Mouse (Mus musculus) forebrain, embryonic 16.5 days (tissue): ENCODE results near the gene Timm23. TPM values are rescaled to one million over a fixed set of nuclear protein-coding genes. Genes with fewer than 3 reads are reported as not detected.
A peak's percentile ranks its signal among the peaks of the same experiment; 100 is the strongest.

Experiments
- ATAC-seq: fragments of 200-750 bp; cut with Nextera tagmentation; 2 replicates; pipeline ENCODE4 v1.8.0; 2017; ENCODE audit warnings: mild to moderate bottlenecking, moderate library complexity
- H3K27ac ChIP-seq: fragments of 300-500 bp; sonication (generic); 2 replicates; pipeline ENCODE4 v1.5.1; 2014; ENCODE audit warnings: low read length, control low read depth
- H3K27me3 ChIP-seq: fragments of 300-500 bp; sonication (generic); replicated peaks from 2 replicates; pipeline ENCODE4 v1.6.1; 2014; ENCODE audit warnings: low read length; ENCODE audit not compliant: control insufficient read depth, insufficient read depth
- H3K36me3 ChIP-seq: fragments of 300-500 bp; sonication (generic); 2 replicates; pipeline ENCODE4 v1.6.1; 2014; ENCODE audit not compliant: control insufficient read depth, insufficient read depth
- H3K4me1 ChIP-seq: fragments of 300-500 bp; sonication (generic); replicated peaks from 2 replicates; pipeline ENCODE4 v1.6.1; 2014; ENCODE audit warnings: low read length; ENCODE audit not compliant: control insufficient read depth, insufficient read depth
- H3K4me2 ChIP-seq: fragments of 300-500 bp; sonication (generic); 2 replicates; pipeline ENCODE4 v1.6.1; 2014; ENCODE audit warnings: mild to moderate bottlenecking, low read length, control low read depth
- H3K4me3 ChIP-seq: fragments of 300-500 bp; sonication (generic); replicated peaks from 2 replicates; pipeline ENCODE4 v1.5.1; 2014; ENCODE audit warnings: mild to moderate bottlenecking, low read length, control low read depth
- H3K9ac ChIP-seq: fragments of 300-500 bp; sonication (generic); replicated peaks from 2 replicates; pipeline ENCODE4 v1.6.1; 2014; ENCODE audit warnings: low read depth, low read length, control low read depth
- H3K9me3 ChIP-seq: fragments of 300-500 bp; sonication (generic); 2 replicates; pipeline ENCODE4 v1.6.1; 2016; ENCODE audit warnings: low read length; ENCODE audit not compliant: control insufficient read depth
- WGBS: fragments of 180-500 bp; shearing (Covaris S2); extraction: QIAGEN DNeasy Blood & Tissue Kit; methylation state at CpG from one replicate; pipeline ENCODE4 v1.1.7; 2014; 5-methylcytosine and 5-hydroxymethylcytosine counted together
- polyA plus RNA-seq: library from polyadenylated mRNA; unstranded; fragments of >200 nt; fragmentation: Nextera tagmentation; extraction: Ambion mirVana; gene quantifications from 2 replicates; pipeline ENCODE4 v1.2.1, GENCODE M21; 2015

Gene Timm23
- polyA plus RNA-seq, 1 experiment from 2014 or later: 221 TPM

GRCm38 (mm10) chr14:32167326-32167725 is 34.4 kb downstream of the Timm23 start:
- Histone ChIP-seq H3K9me3 (no peaks in the 10 kb centered on the region), H3K4me1 (peaks cover 8% of the 10 kb centered on the region), H3K27me3 (no peaks in the 10 kb centered on the region), H3K27ac (no peak overlapping the region), H3K4me2 (no peak overlapping the region), H3K36me3 (no peaks in the 10 kb centered on the region), H3K4me3 (no peak overlapping the region), H3K9ac (no peak overlapping the region)
- 91% methylated on average over 5 of the region's 5 CpGs for WGBS
- ATAC-seq: no peak

DNA sequence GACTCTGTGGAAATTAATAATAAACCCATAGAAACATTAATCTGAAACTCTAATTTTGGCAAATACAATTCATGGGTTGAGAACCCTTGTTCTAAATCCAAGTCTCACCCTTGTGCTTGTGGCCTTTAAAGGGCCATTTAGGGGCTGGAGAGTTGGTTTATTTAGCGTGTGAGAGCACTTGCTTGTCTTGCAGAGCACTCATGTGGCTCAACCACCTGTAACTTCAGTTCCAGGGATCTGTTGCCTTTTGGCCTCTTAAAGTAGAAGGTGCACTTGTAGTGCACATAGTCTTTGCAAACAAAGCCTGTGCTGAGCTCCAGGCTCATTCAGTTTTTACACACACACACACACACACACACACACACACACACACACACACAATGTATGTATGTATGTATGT is 34.9 kb downstream of the Timm23 start:
- 90% methylated on average over 1 of the region's 1 CpGs for WGBS
- H3K4me2 ChIP-seq: no peak overlapping the region

GRCm38 (mm10) chr14:32166062-32166441 is 35.6 kb downstream of the Timm23 start:
- H3K27me3 ChIP-seq: no peaks in the 10 kb centered on the region
- no peak overlapping the region for H3K9ac ChIP-seq
- H3K4me2 ChIP-seq: peak overlapping the region; percentile 89; the same call in 1 of the 2 replicates
- WGBS: 72% methylated on average over 2 of the region's 2 CpGs
- no peaks in the 10 kb centered on the region for H3K9me3 ChIP-seq
- ATAC-seq: no peak
- H3K27ac ChIP-seq: no peak overlapping the region
- peaks cover 14% of the 10 kb centered on the region for H3K4me1 ChIP-seq
- no peaks in the 10 kb centered on the region for H3K36me3 ChIP-seq
- no peak overlapping the region for H3K4me3 ChIP-seq

More for the DNA sequence above, 34.9 kb downstream of the Timm23 start:
- Histone ChIP-seq H3K4me1 (peaks cover 8% of the 10 kb centered on the region), H3K9me3 (no peaks in the 10 kb centered on the region), H3K27ac (no peak overlapping the region), H3K4me3 (no peak overlapping the region), H3K9ac (no peak overlapping the region), H3K27me3 (no peaks in the 10 kb centered on the region), H3K36me3 (no peaks in the 10 kb centered on the region)
- no peak for ATAC-seq

GRCm38 (mm10) chr14:32165278-32166061 is 36.2 kb downstream of the Timm23 start:
- Histone ChIP-seq H3K36me3 (no peaks in the 10 kb centered on the region), H3K27ac (peak overlapping the region; percentile 2; the same call in 1 of the 2 replicates), H3K4me3 (peak overlapping the region; percentile 44), H3K9ac (peak overlapping the region; percentile 51), H3K4me1 (peaks cover 20% of the 10 kb centered on the region), H3K9me3 (no peaks in the 10 kb centered on the region), H3K27me3 (no peaks in the 10 kb centered on the region), H3K4me2 (peak overlapping the region; percentile 89)
- ATAC-seq: no peak
- WGBS: 1% methylated on average over 42 of the region's 42 CpGs

GRCm38 (mm10) chr14:32164173-32165051 is 37.3 kb downstream of the Timm23 start:
- no peak overlapping the region for H3K27ac ChIP-seq
- H3K27me3 ChIP-seq: no peaks in the 10 kb centered on the region
- H3K9me3 ChIP-seq: no peaks in the 10 kb centered on the region
- whole genome bisulfite sequencing: 85% methylated on average over 8 of the region's 8 CpGs
- ATAC-seq: no peak
- no peak overlapping the region for H3K4me3 ChIP-seq
- H3K9ac ChIP-seq: no peak overlapping the region
- no peaks in the 10 kb centered on the region for H3K36me3 ChIP-seq
- peaks cover 23% of the 10 kb centered on the region for H3K4me1 ChIP-seq
- no peak overlapping the region for H3K4me2 ChIP-seq

DNA sequence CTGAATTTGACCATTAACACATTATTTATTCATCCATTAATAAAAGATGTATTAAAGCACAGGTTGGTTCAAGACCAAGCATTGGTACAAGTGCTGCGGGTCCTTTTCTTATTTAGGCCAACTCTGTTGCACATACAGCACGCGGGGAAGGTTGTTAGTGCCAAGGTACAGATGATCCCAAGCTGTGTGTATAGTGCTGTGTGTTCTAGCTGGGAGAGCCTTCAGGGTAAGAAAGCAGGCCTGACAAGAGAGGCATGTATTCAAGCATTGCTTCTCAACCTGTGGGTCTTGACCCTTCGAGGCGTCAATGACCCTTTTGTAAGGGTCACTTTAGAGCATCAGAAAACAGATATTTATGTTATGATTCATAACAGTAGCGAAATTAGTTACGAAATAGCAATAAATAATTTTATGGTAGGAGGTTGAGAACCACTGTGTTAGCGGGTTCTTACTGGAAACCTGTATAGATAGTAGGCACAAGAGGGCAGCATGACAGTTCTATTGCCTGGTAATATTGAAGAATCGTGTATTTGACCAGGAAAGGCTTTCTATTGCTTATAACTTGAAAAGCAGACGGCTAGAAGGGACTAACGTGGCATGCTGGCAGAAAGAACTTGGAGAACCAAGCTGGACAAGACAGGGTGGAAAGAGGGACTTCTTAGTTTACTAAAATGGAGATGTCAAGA is 38.4 kb downstream of the Timm23 start:
- Histone ChIP-seq H3K4me2 (no peak overlapping the region), H3K27me3 (no peaks in the 10 kb centered on the region), H3K4me3 (no peak overlapping the region), H3K27ac (no peak overlapping the region), H3K4me1 (peaks cover 29% of the 10 kb centered on the region), H3K9ac (no peak overlapping the region), H3K9me3 (no peaks in the 10 kb centered on the region), H3K36me3 (no peaks in the 10 kb centered on the region)
- no peak for ATAC-seq
- 91% methylated on average over 11 of the region's 11 CpGs for WGBS

DNA sequence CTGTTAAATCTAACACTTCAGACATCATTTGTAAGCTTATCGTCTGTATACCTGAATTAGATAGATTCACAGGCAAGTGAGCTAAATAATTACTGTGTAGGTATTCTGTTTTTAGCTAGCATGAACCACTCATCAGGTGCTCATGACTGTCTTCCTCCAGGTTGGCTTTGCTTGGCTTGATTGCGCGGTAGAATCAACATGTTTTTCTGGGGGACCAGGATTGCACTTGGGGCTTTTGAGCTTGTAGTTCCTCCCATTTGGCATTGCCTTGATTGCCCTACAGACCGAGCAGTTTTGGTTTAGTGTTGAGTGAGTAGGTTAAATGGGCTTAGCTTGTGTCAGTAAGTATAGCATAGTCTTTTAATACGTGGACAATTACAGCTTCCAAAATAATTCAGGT is 39.5 kb downstream of the Timm23 start:
- H3K4me1 ChIP-seq: peaks cover 29% of the 10 kb centered on the region
- ATAC-seq: no peak
- no peaks in the 10 kb centered on the region for H3K27me3 ChIP-seq
- H3K27ac ChIP-seq: no peak overlapping the region
- 92% methylated on average over 5 of the region's 5 CpGs for WGBS
- no peak overlapping the region for H3K9ac ChIP-seq
- H3K4me2 ChIP-seq: no peak overlapping the region
- H3K9me3 ChIP-seq: no peaks in the 10 kb centered on the region
- no peaks in the 10 kb centered on the region for H3K36me3 ChIP-seq
- H3K4me3 ChIP-seq: no peak overlapping the region

DNA sequence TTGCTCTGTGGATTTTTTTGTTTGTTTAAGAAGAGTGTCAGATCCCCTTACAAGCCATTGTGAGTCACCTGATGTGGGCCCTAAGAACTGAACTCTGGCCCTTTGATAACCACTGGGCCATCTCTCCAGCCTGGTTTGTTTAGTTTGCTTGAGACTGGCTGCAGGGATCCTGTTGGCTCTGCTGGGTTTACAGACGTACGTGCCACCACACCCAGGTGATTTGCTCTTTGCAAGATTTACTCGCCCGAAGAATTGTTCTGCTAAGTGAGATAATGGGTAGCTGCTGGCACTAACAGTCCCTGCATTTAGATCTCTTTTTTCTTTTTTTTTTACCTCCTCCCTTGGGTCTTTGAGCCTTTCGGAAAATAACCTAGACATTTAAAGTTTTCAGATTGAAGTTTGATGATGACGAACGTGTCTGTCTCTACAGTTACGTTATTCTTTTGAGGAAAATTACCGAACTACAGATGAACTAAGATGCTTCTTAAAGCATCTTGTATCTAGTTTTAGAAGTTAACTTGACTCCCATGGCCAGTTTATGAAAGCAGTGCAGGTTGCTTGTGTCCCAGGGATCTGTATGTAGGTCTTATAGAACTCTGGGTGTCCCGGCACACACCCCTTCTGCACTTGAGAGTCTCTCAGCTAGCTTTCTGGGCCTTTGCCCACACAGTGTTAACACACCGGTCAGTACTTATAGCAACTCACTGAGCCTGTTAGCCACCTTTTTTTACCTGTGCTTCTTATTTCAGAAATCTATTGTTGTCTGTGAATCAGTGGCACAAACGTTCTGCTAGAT is 40.4 kb downstream of the Timm23 start:
- Histone ChIP-seq H3K4me3 (no peak overlapping the region), H3K27me3 (no peaks in the 10 kb centered on the region)

More for the DNA sequence above, 40.4 kb downstream of the Timm23 start:
- no peak overlapping the region for H3K27ac ChIP-seq
- no peaks in the 10 kb centered on the region for H3K9me3 ChIP-seq
- H3K4me1 ChIP-seq: peaks cover 29% of the 10 kb centered on the region
- H3K4me2 ChIP-seq: peak overlapping the region; percentile 99; the same call in 1 of the 2 replicates
- no peaks in the 10 kb centered on the region for H3K36me3 ChIP-seq
- 92% methylated on average over 12 of the region's 12 CpGs for WGBS
- ATAC-seq: no peak
- no peak overlapping the region; the same call in 1 of the 2 replicates for H3K9ac ChIP-seq
